Mouse (Mus musculus) adrenal gland, postnatal 4 days (tissue): Measurements from ENCODE around the gene Prkca. TPM values are rescaled to one million over a fixed set of nuclear protein-coding genes. Genes with fewer than 3 reads are reported as not detected.

Experiments
- DNase-seq, 2 experiments: peaks; one replicate each; pipeline ENCODE4 v3.0.0; 2021 to 2022; ENCODE audit warnings: low spot score in 2 of 2, mixed read lengths in 2 of 2
- total RNA-seq, 2 experiments: library from RNA; stranded (reverse); gene quantifications; 2 replicates each; pipeline ENCODE4 v1.2.3; 2021

The Prkca gene
- total RNA-seq, 2 experiments from 2014 or later, result 10.9 to 18.1 TPM

DNA sequence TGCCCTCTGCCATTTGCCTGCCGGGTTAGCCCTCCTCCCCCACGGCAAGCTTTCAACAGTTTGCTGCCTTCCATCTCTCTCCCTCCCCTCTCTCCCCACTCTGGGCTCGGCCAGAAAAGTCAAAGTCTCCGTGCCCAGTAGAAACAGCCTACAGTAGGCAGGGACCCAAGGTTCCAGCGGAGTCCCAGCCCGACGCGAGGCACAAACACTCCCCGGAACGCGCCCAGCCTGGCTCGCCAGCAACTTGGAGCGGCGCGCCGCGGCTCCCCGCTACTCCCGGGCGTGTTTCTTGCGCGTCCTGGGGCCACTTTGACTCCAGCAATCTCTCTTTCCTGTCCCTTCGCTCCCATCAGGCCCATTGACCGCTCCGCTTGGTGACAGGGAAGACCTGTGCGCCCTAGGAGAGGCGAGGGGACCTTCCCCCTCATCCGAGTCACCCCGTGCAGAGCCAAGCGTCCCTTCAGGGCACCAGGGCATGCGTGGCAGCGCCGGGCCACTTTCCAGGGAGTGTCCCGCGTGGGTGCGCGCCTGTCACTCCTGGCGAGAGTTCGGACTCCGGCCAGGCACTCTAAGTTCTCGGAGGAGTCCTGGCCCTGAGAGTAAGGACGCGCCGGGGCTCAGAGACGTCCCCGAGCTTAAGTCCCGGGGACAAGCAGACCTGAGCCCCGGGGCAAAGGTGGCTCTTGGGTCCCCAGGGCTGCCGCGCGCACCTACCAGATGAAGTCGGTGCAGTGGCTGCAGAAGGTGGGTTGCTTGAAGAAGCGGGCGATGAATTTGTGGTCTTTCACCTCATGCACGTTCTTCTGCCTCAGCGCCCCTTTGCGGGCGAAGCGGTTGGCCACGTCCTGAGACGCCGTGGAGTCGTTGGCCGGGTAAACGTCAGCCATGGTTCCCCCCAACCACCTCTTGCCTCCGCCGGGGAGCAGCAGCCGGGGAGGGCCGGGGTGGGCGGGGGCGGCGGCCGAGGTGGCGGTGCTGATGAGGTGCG, 653 bp downstream of the Prkca start, which contains the start of gene Apoh:
TSS of gene Apoh (plus strand) at position 574 of the 988 bp plus-strand sequence.
- DNase-seq, result peak; percentile 8 to 9

DNA sequence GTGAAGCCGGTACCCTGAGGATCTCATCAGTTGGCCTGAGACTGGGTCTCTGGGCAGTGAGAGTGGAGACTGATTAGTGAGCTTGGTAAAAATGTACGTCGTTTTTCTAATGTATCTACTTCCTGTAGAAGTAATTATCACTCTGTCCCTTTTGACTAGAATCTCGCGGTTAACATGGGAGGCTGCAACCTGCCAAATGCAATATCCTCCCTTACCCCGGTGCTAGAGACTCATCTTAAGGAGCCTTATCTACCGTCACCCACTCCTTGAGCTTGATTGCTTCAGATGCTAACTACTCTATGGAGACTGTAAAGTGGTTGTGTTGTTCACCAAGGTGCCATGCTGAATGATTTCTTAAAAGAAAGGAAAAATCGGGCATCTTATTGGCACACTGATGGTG, 1.9 kb downstream of the Prkca start:
- DNase-seq, result no peak

DNA sequence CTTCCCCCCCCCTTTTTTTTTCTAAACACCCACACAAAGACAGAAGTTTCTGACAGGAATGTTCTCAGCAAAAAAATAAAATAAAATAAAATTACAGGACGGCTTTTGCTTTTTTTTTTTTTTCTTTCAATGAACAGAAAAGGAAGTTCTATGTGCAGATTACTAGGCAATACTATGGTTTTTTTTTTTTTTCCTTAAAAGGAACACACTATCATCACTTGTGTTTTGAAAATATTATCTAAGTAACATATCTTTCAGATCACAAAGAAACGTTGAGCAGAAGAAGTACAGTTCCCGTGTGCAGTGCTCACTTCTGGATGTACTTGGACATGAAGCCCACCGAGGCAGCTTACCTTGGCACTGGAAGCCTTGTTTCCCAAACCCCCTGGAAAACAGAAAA, 3.4 kb downstream of the Prkca start:
- DNase-seq, result no peak

DNA sequence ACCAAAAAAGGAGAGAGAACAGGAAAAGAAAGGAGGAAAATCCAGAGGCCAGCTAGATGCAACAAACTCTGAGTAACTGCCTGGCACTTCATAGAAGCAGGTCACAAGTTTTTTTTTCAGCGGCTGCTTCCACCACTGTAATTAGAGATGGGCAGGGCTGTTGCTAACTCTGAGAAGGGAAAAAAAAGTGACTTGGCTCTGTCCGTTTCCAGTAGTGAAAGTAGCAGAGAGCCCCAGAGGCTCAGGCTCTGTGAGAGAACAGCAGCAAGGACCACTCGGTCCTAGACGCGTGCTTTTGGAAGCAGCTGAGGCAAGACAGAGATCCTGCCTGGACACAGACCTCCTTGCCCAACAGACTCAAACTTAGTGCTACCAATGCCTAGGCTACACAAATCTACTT, 7.3 kb downstream of the Prkca start:
- DNase-seq, result no peak

DNA sequence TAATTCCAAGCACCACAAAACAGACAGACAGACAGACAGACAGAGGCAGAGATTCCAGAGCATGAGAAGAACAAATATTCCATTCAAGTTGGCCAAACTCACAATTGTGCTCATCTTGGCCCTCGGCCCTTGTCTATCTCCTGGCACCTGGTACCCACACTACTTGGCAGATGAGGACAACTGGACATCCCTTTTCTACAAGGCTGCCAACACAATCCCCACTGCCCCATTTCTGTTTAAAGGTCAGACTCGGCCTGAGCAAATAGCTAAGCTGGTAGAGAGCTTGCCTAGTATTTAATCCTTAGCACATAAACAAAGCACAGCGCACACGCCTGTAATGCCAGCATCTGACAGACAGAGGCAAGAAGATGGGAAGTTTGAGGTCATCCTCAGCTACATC, 8.2 kb downstream of the Prkca start:
- DNase-seq, result no peak

DNA sequence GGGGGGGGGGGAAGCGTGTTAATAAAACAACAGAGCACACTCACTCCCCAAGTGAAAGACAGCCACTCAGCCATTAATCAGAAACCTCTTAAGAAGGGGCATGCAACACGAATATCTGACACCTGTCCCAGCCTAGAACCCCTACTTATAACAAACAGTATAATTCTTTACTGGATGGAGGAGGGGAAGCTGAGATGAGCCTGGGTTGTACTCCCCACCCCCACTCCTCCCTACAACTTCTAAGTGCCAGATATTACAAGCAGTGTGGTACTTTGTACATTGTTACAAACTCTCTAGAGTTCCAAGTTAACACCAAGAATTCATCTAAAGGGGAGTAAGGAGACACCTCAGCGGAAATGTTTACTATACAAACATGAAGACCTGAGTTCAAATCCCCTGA, 9.1 kb downstream of the Prkca start:
- DNase-seq, result no peak

DNA sequence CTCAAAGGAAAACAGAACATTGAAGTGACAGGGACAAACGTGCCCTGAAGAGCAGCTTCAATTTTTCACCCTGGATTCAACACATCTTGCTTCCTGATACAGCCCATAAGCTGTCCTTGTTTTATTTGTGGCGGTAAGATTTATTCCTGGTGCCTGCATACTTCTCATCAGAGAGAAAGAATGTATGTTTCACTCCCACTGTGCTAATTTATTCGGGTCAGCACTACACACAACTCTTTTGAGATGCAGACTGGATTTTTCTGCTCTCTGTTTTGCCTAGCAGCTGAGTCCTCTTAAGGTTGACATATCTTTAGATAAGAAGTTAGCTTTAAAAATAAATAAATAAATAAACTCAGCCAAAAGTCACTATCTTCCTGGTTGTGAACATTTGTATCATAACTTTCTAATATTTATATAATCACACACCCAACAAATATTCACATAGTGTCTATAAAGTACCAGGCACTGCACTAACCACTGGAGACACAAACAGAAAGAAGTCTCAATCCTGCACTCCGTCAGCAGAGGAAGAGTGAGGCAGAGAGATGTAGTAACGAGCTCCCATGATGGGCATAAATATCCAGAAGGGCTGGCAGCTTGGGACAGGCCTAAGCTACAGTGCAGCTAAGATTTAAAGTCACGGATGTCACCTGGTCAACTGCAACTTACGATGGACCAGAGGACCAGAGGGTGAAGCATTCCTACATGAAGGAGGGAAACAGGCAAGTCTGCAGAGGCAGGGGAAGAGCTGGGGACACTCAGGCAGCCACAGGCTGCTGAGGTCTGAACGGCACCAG, 9.9 kb downstream of the Prkca start:
- DNase-seq, result no peak

DNA sequence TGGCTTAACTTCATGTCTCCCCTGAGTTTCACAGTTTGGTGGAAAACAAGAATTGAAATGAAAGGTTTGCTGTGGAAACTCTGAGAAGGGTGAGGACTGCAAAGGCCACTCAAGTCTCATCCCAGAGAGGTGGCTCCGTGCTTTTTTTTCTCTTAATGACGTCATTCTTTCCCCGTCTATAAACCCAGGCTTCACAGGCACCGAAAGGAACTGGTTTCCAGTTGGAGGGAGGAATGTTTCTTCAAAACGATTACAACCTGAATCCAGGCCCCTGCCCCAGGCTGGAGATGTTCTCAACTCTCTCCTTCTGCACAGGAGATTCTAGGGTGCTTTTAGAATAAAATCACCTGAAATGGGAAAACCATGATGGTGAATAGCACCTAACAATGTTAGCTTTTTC, 10.7 kb downstream of the Prkca start:
- no peak for DNase-seq

DNA sequence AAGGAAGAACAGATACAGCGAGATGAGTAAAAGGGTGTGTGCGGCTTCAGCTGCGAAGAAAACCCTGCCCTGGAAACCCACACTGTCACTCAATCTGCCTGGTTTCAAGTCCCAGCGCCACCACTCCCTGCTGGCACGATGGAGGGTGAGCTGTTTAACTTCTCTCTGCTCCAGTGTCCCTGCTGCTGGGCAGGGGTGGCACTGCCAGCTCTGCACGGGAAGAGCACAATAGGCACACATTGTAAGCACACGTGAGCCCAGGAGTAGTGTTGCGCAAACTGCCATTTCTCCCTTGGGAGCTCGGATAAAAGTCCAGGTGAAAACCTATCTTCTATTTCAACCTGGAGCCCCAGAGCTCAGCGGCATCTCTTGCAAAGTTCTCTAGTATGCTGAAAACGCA, 12.9 kb downstream of the Prkca start:
- no peak for DNase-seq

DNA sequence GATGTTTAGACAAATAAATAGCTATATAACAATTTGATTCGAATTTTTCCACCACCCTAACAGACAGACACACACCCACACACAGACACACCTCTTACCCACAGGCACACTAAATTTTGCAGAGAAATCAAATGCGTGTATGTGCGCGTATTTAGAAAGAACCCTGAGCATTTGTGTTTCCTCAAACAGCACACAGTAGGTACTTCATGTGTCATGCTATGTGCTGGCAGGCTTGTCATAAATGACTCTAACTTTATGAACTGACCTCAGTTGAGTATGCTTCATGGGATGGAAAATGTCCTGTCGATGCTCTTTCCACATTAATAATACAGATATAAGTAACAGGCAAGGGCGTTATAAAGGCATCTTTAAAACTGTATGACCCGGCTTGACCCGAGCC, 17.8 kb downstream of the Prkca start:
- DNase-seq, result no peak

DNA sequence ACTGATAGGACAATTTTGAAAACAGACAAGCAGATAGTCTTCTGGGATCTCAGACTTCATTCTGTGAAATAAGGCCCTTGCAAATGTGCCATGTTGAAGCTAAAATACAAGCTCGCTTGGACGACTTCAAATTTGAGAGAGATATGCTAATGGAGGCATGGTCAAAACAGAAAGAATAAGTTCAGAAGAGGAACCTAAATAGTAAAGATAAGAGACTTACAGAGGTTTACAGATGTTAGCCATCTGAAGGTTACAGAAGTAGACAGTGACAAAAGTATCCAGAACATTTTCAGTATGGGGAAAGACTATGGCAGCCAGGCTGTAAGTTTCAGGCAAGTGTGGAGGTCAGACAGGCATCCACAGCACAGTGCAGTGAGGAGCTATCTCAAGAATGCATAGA, 21.6 kb downstream of the Prkca start:
- no peak for DNase-seq

DNA sequence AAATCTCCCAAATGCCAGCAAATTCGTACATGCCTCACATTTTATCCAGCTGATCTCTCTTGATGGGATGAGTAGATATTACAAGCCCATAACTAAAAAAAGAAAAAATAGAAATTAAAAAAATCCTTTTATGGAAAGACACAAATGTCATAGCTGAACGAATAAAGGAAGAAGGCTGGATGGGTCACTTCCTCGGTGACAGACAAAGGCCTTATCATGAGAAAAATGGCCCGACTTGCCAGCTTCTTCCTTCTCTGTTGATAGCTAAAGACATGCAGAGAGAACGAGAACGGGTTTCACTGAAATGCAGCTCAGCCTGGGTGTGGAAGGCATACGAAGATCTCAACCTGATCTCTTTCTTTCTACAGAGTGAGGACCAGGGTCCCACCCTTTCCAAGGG, 23.2 kb downstream of the Prkca start:
- DNase-seq, result no peak

DNA sequence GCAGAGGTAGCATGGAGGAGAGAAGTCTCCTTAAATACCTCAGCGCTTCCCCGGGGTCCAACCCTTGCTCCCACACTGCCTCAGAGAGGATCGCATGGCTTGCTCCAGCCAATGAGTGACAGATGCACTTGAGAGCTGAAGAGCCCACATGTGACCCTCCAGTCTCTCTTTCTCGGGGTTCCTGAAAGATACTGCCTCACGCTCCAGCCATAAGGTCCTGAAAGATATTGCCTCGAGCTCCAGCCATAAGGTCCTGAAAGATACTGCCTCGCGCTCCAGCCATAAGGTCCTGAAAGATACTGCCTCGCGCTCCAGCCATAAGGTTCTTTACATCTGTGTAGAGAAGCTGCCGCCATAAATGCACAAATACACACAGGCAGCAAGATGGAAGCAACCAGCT, 24.6 kb downstream of the Prkca start:
- no peak for DNase-seq

DNA sequence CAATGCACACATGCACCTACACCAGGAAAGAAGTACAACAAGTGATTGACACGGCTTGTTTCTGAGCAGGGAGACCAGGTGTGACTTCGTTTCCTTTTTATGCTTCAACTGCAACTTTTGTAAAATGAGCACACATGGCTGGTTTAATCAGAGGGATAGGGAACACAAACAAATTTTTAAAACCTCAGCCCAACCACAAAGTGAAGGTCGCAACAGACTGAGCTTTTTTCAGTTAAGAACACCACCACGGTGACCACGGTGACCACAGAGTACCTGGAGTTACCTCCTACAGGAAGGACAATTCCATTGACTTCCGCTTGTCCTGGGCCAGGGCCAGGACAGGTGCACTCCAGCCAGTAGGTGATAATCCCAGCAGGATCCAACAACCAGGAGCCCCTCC, 25.9 kb downstream of the Prkca start:
- no peak for DNase-seq

DNA sequence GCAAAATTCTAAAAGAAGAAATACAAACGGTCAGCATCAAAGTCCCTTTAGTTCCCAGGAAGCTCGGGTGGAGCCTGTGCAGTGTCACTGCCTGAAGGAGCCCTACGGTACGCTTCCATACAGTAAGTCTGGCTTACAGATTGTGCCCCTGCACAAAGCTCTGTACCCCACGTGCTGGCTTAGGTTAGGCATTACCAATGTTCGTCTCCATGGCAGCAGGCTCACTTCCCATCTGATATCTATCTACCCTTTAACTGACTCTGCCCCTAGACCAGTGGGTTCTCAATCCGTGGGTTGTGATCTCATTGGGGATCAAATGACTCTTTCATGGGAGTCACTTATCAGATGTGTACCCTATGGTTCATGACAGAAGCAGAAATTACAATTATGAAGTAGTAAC, 28.0 kb downstream of the Prkca start:
- DNase-seq, result no peak

DNA sequence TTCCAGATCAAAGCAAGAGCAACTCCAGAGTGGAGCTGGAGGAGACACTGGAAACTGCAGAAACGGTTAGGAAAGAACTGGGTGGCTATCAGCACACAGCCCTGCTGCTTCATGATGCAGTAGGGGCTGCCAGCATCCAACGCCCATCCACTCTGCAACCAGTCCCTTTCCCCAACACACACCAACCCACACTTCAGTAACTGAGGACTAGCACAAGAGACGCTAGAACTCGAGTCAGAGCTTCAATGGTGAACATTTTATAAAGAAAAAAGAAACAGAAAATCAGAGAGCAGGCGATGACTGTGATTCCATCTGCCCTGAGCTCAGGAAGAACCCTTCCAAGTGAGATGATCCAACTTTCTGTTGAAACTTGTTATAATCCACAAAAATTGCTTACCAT, 31.2 kb downstream of the Prkca start:
- no peak for DNase-seq

DNA sequence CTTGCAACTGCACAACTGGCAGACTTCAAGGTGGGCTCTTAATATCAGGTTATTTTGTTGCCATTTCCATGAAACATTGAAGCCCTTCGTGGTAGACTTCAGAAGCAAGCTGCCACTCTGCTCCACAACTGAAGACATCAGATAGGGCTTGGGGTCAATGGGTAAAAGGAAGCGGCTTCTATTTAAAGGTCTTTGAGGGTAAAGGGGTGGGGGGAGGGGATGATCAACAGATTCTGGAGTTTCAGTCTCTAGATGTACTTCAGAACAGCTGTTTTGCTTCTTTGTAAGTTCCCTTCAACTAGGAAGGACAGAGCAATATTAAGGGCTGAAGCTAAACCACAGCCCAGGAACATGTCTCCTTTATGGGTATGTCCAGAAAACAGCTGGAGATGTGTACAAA, 31.8 kb downstream of the Prkca start:
- no peak for DNase-seq

DNA sequence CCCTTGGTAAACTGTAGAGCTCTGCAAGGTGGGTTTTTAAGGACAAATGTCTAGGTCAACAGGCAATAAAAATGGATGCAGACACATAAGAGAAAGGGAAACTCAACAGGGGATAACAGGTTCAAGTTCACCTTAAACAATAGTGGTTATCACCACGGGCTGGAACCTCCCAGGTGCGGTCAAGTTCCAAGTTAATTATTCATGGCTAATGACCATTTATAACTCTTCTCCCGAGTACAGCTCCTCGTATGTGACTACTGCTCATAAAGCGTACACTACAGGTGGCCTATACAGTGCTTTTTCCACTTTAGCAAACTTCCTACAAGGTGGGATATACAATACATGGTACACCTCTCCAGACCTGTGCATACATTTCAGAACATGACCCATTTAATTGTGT, 33.9 kb downstream of the Prkca start:
- DNase-seq, result no peak

DNA sequence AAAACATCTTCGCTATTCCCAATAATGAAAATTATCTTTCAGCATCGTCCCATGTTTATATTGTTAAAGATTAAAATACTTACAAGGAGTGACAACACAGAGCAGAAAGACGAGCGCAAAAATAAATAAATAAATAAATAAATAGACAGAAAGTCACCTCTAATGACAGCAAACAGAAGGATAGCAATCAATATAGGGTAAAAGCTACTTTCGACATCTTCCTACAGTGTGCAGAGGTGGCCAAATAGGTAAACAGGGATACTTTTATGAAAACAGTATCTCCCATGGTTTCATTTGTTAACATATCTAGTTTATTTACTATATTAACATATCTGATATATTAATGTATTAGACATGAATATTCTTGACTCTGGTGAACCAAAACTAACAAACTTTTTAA, 35.5 kb downstream of the Prkca start:
- no peak for DNase-seq

DNA sequence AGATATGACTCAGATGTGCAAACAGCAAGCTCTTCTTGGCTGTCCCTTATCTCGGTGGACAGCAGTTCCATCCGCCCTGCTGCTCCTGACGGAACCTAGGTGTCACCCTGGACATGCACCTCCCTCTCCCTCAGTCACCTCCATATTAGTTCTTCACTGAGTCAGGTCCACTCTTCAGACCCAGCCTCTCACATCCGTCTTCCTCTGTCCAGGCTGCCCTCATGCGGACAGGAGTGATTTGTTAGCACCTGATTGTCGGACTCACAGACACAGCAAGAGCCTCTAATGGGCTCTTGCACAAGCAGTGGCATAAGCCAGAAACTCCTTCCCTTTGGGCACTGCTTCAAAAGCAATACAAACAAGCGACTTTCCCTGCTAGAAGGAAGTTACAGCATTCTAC, 36.5 kb downstream of the Prkca start:
- DNase-seq, result no peak

DNA sequence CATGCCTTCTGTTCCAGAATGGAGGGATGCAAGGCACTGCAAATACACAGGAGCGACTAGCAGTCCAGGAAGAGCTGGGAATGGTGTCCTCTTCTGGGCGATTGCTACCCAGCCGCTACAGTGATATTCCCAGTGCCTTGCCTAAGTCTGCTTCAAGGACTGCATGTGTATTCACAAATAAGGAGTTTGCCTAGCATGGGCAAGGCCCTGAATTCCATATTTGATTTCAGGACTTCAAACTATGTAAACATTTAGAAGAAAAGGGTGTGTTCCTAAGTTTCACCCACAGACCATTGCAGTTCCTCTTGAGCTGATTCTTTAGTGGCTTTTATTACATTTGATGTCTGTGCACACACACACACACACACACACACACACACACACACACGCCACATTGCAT, 39.9 kb downstream of the Prkca start:
- DNase-seq, result no peak

DNA sequence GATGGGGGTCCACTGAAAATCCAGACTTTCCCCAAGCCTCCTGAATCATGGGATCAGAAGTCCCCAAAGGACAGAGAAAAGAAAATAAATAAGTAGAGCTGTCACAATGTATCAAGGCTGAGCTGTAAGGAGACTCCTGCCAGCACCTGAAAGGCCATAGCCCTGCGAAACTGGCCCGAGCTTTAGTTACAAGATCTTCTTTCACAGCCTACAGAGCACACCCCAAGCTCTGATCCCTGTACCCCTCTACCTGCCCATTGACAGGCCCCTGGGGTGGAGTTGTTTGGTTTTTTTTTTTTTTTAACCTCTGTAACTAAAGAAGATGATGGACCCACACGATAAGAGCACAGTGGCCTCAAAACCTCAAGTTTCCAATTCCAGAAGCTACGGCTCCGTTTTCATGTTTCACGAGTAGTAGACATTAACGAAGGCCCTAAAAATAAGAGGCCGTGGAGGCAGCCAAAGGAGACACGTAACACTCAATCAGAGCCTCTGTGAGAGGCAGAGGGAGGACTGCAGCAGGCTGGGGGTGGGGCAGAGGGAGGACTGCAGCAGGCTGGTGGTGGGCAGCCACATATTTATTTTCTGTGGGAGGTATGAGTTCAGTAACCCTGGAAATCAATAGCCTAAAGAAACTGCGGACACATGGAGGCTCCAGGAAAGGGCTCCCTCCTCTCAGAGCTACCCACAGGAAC, 41.8 kb downstream of the Prkca start:
- no peak for DNase-seq
